Mouse (Mus musculus) limb, embryonic 10.5 days (tissue): ENCODE data around the gene Gm20458. TPM values are rescaled to one million over a fixed set of nuclear protein-coding genes. Genes with fewer than 3 reads are reported as not detected.

ENCODE experiments used
- DNase-seq: peaks from one replicate; pipeline ENCODE4 v3.0.0-alpha.2; 2017; ENCODE audit warnings: low spot score
- H3K27ac ChIP-seq: fragments of 300-500 bp; sonication (generic); 2 replicates; pipeline ENCODE4 v1.5.1; 2016; ENCODE audit warnings: mild to moderate bottlenecking
- H3K27me3 ChIP-seq: fragments of 300-500 bp; sonication (generic); 2 replicates; pipeline ENCODE4 v1.6.1; 2016; ENCODE audit warnings: low read depth, mild to moderate bottlenecking; ENCODE audit not compliant: poor library complexity, severe bottlenecking
- H3K36me3 ChIP-seq: fragments of 300-500 bp; sonication (generic); 2 replicates; pipeline ENCODE4 v1.6.1; 2016; ENCODE audit warnings: mild to moderate bottlenecking, moderate library complexity
- H3K4me1 ChIP-seq: fragments of 300-500 bp; sonication (generic); 2 replicates; pipeline ENCODE4 v1.6.1; 2016
- H3K4me3 ChIP-seq: fragments of 300-500 bp; sonication (generic); 2 replicates; pipeline ENCODE4 v1.5.1; 2016; ENCODE audit warnings: mild to moderate bottlenecking, moderate library complexity
- H3K9me3 ChIP-seq: fragments of 300-500 bp; sonication (generic); replicated peaks from 2 replicates; pipeline ENCODE4 v1.6.1; 2016; ENCODE audit warnings: mild to moderate bottlenecking
- WGBS: fragments of 180-500 bp; shearing (Covaris S2); methylation state at CpG from one replicate; pipeline ENCODE4 v1.1.7; 2016; 5-methylcytosine and 5-hydroxymethylcytosine counted together
- polyA plus RNA-seq: library from polyadenylated mRNA; unstranded; fragments of >200 nt; fragmentation: Nextera tagmentation; extraction: Ambion mirVana; gene quantifications from 2 replicates; pipeline ENCODE4 v1.2.1, GENCODE M21; 2016

Gm20458 gene
- polyA plus RNA-seq, 1 experiment from 2014 or later, result 3.2 TPM

DNA sequence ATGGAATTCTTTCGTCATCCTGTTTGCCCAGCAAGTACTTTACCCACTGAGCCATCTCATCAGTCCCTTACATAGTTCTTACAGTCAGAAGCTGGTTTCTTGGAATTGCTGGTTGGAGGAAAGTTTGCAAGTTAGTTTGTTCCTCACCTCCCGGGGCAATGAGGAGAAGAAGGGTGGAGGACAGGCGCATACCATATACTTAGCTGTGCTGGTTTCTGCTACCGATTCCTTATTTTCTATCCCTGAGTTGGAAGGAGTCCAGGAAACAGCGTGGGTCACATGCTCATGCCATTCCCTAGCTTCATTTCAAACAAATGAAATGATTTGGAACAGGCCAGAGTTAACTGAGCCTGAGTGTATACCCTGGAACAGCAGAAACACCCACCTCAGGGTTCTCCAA, 11.8 kb upstream of the Gm20458 start:
- WGBS, result 83% methylated on average over 5 of the region's 5 CpGs
- no peak overlapping the region for H3K4me3 ChIP-seq

DNA sequence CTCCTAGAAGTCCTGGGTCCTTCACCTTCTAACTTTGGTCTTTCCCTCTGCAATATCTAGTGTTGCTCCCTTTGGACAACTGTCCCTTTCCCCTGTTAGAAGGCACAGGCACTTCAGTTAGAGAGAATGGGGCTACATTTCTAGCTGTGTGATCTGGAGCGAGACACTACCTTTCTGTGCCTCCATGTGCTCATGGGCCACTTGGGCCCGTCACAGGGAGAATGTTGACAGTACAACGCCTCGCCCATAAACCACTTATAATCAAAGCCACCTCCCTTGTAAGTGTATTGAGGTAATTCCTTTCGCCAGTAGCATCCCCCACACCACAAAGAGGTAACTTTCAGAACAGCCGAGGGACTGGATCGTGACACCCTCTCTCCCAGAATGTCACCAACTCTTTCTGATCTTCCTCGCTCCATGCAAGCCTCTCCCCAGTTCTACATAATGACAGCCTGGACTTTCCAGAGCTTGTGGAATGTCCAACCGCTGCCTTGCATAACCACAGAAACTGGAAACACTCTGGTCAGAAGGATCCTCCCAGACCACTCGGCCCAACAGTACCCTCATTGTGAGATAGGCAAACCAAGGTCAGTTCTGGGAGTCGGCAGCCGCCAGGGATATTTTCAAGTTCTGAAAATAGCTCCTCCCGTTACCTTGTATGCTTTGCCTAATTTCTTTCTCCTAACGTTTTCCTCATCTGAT, 11.3 kb upstream of the Gm20458 start:
- H3K27me3 ChIP-seq, result 0 out of 2 replicates have a peak, but pooled peaks cover 7% of the 10 kb centered on the region
- WGBS, result 87% methylated on average over 14 of the region's 14 CpGs
- H3K9me3 ChIP-seq, result no peaks in the 10 kb centered on the region
- no peak for DNase-seq
- no peaks in the 10 kb centered on the region for H3K36me3 ChIP-seq
- no peak overlapping the region for H3K27ac ChIP-seq
- H3K4me3 ChIP-seq, result no peak overlapping the region
- H3K4me1 ChIP-seq, result peaks cover 21% of the 10 kb centered on the region

More for the DNA sequence above, 11.8 kb upstream of the Gm20458 start:
- peaks cover 13% of the 10 kb centered on the region; the same call in 1 of the 2 replicates for H3K27me3 ChIP-seq
- no peak for DNase-seq
- H3K9me3 ChIP-seq, result no peaks in the 10 kb centered on the region
- no peaks in the 10 kb centered on the region for H3K36me3 ChIP-seq
- H3K27ac ChIP-seq, result no peak overlapping the region
- peaks cover 21% of the 10 kb centered on the region for H3K4me1 ChIP-seq

DNA sequence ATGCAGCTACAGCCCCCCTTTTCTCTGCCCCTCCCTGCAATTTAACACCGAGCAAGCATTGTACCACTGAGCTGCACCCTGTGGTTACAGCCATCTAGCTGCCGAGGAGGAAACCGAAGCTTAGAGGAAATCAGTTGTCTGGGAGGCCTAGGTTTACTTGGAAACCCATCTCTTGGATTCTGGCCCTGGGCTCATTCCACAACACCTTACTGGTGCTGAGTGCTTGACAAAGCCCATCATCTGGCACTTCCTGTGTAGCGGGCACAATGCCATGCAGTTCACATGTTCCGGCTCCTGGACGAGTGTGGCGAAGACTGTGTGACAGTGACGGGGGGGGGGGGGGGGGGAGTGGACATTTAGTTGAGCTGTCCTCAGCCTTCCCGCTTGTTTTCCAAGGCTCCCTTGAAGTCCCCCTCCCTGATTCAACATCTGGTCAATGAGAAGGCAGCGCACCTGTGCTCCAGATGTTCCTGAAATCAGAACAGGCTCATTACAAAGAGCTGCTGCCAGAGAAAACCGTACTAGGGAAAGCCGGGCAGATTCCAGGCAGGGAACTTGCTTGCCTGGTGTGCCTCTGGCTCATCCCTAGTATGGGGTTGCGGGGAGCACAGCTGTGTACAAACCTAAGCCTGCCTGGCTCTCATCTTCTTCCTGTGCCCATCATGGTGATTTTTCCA, 8.6 kb upstream of the Gm20458 start:
- H3K4me1 ChIP-seq, result peaks cover 29% of the 10 kb centered on the region

DNA sequence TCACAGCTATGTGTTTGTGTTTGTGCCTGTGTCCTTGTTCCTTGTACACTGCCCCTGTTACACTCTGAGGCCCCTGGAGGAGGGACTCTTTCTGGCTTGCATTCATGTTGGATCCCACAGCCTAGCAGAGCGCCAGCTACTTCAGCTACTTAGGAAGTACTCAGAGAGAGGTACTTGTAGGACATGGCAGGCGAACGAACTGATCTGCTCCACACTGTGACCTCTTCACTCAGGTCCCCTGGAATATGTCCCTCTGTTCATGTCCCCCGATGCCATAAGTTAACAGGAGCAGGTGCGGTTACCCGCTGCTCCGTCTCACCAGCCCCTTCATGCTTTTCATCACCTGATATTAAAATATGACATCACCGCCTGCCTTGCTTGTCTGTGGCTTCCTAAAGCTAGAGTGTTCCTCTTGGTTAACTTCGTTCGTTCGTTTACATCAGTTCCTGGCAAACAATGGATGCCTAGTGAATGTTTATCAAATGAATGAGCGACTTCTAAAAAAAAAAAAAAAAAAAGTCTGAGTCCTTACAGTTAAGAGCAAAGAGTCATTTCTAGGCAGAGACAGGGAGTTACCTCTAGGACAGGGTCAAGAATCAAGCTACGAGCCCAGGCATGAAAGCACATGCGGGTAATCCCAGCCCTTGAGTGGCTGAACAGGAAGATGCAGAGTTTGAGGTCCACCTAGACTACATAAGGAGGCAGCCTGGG, 7.6 kb upstream of the Gm20458 start:
- peaks cover 37% of the 10 kb centered on the region for H3K4me1 ChIP-seq
- no peaks in the 10 kb centered on the region for H3K36me3 ChIP-seq
- 88% methylated on average over 14 of the region's 14 CpGs for WGBS
- peak overlapping the region; percentile 59 for H3K27ac ChIP-seq
- no peaks in the 10 kb centered on the region for H3K9me3 ChIP-seq
- no peak overlapping the region for H3K4me3 ChIP-seq
- no peak for DNase-seq
- no peaks in the 10 kb centered on the region for H3K27me3 ChIP-seq

More for the DNA sequence above, 8.6 kb upstream of the Gm20458 start:
- Histone ChIP-seq H3K36me3 (no peaks in the 10 kb centered on the region), H3K4me3 (no peak overlapping the region; the same call in 1 of the 2 replicates), H3K27me3 (no peaks in the 10 kb centered on the region), H3K9me3 (no peaks in the 10 kb centered on the region), H3K27ac (peak overlapping the region; percentile 59)
- WGBS, result 43% methylated on average over 13 of the region's 13 CpGs
- DNase-seq, result peak; percentile 76

GRCm38 (mm10) chr2:164453887-164454500, 6.8 kb upstream of the Gm20458 start:
- no peak for DNase-seq
- Histone ChIP-seq H3K4me1 (peaks cover 37% of the 10 kb centered on the region), H3K27me3 (no peaks in the 10 kb centered on the region), H3K36me3 (no peaks in the 10 kb centered on the region), H3K9me3 (no peaks in the 10 kb centered on the region), H3K4me3 (no peak overlapping the region), H3K27ac (no peak overlapping the region)
- 77% methylated on average over 7 of the region's 7 CpGs for WGBS

DNA sequence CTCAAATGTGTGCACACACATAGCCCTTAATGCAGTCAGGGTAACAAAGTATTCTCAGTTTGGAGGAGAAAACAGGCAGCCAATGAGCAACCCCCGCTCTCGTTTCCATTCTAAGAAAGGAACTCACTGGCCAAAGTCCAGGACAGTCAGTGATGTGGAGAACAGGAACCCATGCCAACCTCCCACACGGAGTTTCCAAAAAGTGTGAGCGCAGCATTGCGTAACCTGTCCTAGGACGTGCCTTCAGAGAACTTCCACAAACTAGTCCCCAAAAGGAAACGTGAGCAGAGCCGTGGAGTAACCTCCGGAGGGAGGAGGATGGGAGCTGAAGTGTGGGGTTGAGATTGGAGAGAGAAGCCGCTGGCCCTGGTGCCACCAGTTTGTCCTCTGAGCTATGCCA, 5.9 kb upstream of the Gm20458 start:
- Histone ChIP-seq H3K9me3 (no peaks in the 10 kb centered on the region), H3K36me3 (no peaks in the 10 kb centered on the region), H3K4me3 (no peak overlapping the region), H3K27me3 (no peaks in the 10 kb centered on the region), H3K27ac (no peak overlapping the region), H3K4me1 (peaks cover 37% of the 10 kb centered on the region)
- DNase-seq, result no peak
- 88% methylated on average over 10 of the region's 10 CpGs for WGBS

GRCm38 (mm10) chr2:164455421-164456190, 5.2 kb upstream of the Gm20458 start:
- 80% methylated on average over 6 of the region's 6 CpGs for WGBS
- no peak overlapping the region for H3K27ac ChIP-seq
- no peaks in the 10 kb centered on the region for H3K9me3 ChIP-seq
- H3K4me1 ChIP-seq, result peaks cover 37% of the 10 kb centered on the region
- no peak overlapping the region for H3K4me3 ChIP-seq
- DNase-seq, result no peak
- H3K36me3 ChIP-seq, result no peaks in the 10 kb centered on the region
- no peaks in the 10 kb centered on the region for H3K27me3 ChIP-seq

- WGBS, result 85% methylated on average over 1 of the region's 1 CpGs
- Histone ChIP-seq H3K36me3 (no peaks in the 10 kb centered on the region), H3K9me3 (no peaks in the 10 kb centered on the region), H3K27me3 (no peaks in the 10 kb centered on the region), H3K4me3 (peak overlapping the region; percentile 31), H3K4me1 (peaks cover 36% of the 10 kb centered on the region), H3K27ac (peak overlapping the region; percentile 79)
- no peak for DNase-seq
Observed at GRCm38 (mm10) chr2:164456413-164456812, 4.4 kb upstream of the Gm20458 start.

DNA sequence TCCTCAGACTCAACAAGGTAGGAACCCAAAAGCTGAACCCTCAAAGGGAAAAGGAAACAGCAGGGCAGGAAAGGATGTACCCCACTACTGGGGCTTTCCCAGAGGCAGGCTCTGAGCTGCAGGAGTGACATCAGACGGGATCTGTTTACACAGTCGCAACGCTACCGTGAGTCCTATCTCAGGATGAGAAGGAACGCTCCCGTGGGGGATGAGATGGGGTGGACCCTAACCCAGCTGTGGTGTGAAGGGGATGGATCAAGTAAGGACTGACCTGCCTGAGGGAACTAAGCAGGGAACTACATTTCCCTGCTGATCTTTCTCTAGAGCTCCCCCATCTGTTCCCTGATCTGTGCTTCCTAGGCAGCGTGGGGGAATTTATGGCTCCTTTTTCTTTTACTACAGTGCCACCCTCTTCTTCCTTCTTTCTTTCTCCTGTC, 3.9 kb upstream of the Gm20458 start, which contains the start of gene Sys1:
Gene Sys1, plus strand, starts transcription at position 101 of the 437 bp plus-strand sequence.
- peaks cover 36% of the 10 kb centered on the region for H3K4me1 ChIP-seq
- 2% methylated on average over 7 of the region's 7 CpGs for WGBS

GRCm38 (mm10) chr2:164457942-164458341, 2.8 kb upstream of the Gm20458 start:
- peaks cover 29% of the 10 kb centered on the region for H3K4me1 ChIP-seq
- H3K27ac ChIP-seq, result peak overlapping the region; percentile 79
- WGBS, result 80% methylated on average over 7 of the region's 7 CpGs
- no peaks in the 10 kb centered on the region for H3K27me3 ChIP-seq
- H3K9me3 ChIP-seq, result no peaks in the 10 kb centered on the region
- no peak for DNase-seq
- peaks cover under 1% of the 10 kb centered on the region; the same call in 1 of the 2 replicates for H3K36me3 ChIP-seq
- no peak overlapping the region for H3K4me3 ChIP-seq

More for the DNA sequence above, 3.9 kb upstream of the Gm20458 start, which contains the start of gene Sys1:
- Histone ChIP-seq H3K9me3 (no peaks in the 10 kb centered on the region), H3K27me3 (no peaks in the 10 kb centered on the region), H3K36me3 (no peaks in the 10 kb centered on the region), H3K4me3 (peak within 1 kb of the TSS; percentile 31), H3K27ac (peak within 1 kb of the TSS; percentile 79)
- DNase-seq, result peak; percentile 42

- Histone ChIP-seq H3K27ac (no peak overlapping the region), H3K9me3 (no peaks in the 10 kb centered on the region), H3K27me3 (no peaks in the 10 kb centered on the region), H3K4me3 (no peak overlapping the region), H3K36me3 (peaks cover 6% of the 10 kb centered on the region), H3K4me1 (peaks cover 26% of the 10 kb centered on the region)
- DNase-seq, result no peak
- WGBS, result 92% methylated on average over 8 of the region's 8 CpGs
Observed at GRCm38 (mm10) chr2:164458535-164458934, 2.2 kb upstream of the Gm20458 start.

DNA sequence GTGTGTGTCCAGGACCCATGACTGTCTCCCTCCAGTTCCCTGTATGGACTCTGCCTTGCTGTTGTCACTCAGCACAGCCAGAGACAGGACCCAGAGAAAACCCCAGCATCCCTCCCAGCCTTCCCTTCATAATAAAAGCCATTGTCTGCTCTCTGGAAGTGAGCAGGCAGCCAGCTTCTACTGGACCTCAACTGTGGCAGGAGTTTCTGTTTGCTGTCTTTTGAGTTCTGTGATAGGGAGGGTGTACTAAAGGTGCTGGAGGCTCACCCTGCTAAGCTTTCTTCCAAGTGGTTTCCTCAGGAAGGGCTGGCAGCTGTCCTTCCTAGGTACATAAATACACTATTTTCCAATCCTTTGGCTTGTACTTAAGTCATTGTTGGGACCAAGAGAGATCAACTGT, 4.4 kb downstream of the Gm20458 start:
- H3K36me3 ChIP-seq, result peaks cover 42% of the 10 kb centered on the region
- no peak for DNase-seq
- H3K27ac ChIP-seq, result no peak overlapping the region
- H3K9me3 ChIP-seq, result no peaks in the 10 kb centered on the region
- H3K4me1 ChIP-seq, result peaks cover 10% of the 10 kb centered on the region; the same call in 1 of the 2 replicates
- H3K4me3 ChIP-seq, result no peak overlapping the region
- no peaks in the 10 kb centered on the region for H3K27me3 ChIP-seq
